Comparison of ENCODE assay signal across 9 mouse cellular contexts in genomic region chr10:121289970-121290681, GRCm38 (mm10).
DNase-seq lines count a peak whose midpoint lies in the region; ATAC-seq and TF ChIP-seq lines count a peak whose summit lies in the region.
"Had no signal": no experiment of that assay in that cellular context is flagged by ENCODE, and none has a peak within 500 bp of the region (broad histone marks: within the 10 kb centered on the region; RNA-seq: fewer than 3 reads in every experiment).

No protein-coding gene starts in this region.

- no peaks in the 10 kb centered on the region for H3K27me3 ChIP-seq in small intestine, adult 2 months (ENCODE audit: control insufficient read depth, insufficient read depth, low read length)
- H3K27me3 ChIP-seq: lung, embryonic 15.5 days had no signal

- WGBS in small intestine, adult 2 months: 43% methylated on average over 2 of the region's 4 CpGs

- H3K4me1 ChIP-seq in small intestine, adult 2 months (ENCODE audit: control insufficient read depth, insufficient read depth, insufficient read length, low read length): no peaks in the 10 kb centered on the region

- peak; percentile 39; the same call in 1 of the 2 replicates for TF ChIP-seq CTCF in small intestine, adult 2 months (IDR thresholded peaks at IDR 0.05; ENCODE audit: extremely low read depth, insufficient read length, insufficient replicate concordance, low read depth, low read length)

- H3K4me3 ChIP-seq in small intestine, adult 2 months (ENCODE audit: low read depth, low read length): no peak overlapping the region
- H3K4me3 ChIP-seq: lung, embryonic 15.5 days had no signal

- no peak for TF ChIP-seq POLR2A in small intestine, adult 2 months (IDR thresholded peaks at IDR 0.05; ENCODE audit: low read depth, low read length)

- H3K36me3 ChIP-seq in small intestine, adult 2 months (ENCODE audit: control insufficient read depth, insufficient read depth, low read length): peaks cover 10% of the 10 kb centered on the region
- H3K36me3 ChIP-seq: lung, embryonic 15.5 days had no signal

- DNase-seq in cerebellum, postnatal 10 days: peak; percentile 20 to 38
- no peak for DNase-seq in cerebellum, postnatal 4 days (ENCODE audit: low spot score in 2 of 2)
- peak; percentile 42 for DNase-seq in thymus, postnatal 0 days (ENCODE audit: low spot score)
- DNase-seq in thymus, adult 18-20 months: no peak
- no peak for DNase-seq in frontal cortex, postnatal 10 days (ENCODE audit: low spot score in 2 of 2)
- DNase-seq in left cerebral cortex, postnatal 14 days (ENCODE audit: low spot score in 2 of 2): no peak

- intact Hi-C loops in left cerebral cortex, postnatal 14 days (cut with DNase I): no loop called here

- ATAC-seq in inflammation-experienced regulatory T-cells, adult 6 months: peak; percentile 21

- H3K27ac ChIP-seq in small intestine, adult 2 months (ENCODE audit: insufficient read depth, low read depth, low read length): no peak overlapping the region
- H3K27ac ChIP-seq: lung, embryonic 15.5 days had no signal

Comparison
In these comparisons a context has a peak if more than half of its experiments do, and no peak if none do; other contexts are left out.
1. DNase-seq: peak in cerebellum, postnatal 10 days (2 of 2) and thymus, postnatal 0 days (single experiment); none in cerebellum, postnatal 4 days (0 of 2), thymus, adult 18-20 months (0 of 2), frontal cortex, postnatal 10 days (0 of 2) and left cerebral cortex, postnatal 14 days (0 of 2).